Mouse (Mus musculus) thymus, adult 18-20 months (tissue): ENCODE measurements around the gene Sec24c.
"Not testable (repeated sequence)": the region's sequence is repeated elsewhere in the genome, so short reads cannot be mapped to it uniquely, and the experiment has no call there.

ENCODE experiments used
- DNase-seq, 2 experiments: peaks; one replicate each; pipeline ENCODE4 v3.0.0; 2022; ENCODE audit warnings: mixed read lengths in 2 of 2

Gene Sec24c

DNA sequence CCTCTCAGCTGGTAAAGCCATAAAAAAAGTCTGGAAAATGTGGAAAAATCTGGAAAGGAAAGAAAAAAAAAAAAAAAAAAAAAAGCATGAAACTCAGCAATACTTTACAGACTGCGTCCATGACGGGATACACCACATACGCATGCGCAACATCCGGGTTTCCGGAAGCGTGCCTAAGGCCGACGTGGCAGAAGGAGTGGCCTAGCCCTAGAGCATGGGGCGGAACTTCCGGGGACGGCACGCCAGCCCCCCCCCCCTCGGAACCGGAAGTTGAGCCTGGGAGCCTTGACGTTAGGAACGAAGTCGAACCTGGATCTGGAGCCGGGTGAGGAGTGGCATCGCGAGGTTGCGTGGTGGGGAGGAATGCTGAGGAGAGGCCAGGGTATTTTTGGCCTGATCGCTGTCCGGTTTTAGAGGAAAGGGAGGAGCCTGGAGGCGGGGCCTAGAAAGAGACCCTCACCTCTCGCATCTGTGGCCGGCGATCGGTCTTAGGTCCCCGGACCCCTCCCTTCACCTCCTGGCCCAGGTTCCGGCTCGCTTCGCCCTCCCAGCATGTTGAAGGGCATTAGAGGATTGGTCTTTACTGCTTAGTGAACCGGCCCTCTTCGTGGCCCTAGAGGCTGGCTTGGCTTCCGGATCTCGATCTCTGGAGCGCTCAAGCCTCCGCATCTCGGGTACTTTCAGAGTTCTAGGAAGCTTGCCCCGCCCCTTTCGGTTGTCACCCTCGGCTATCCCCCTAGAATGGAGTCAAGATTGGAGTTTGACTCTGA is at the start of gene Sec24c:
Gene Sec24c, plus strand, starts transcription at position 245 of the 770 bp plus-strand sequence.
- DNase-seq, result peak; percentile 94 to 96

DNA sequence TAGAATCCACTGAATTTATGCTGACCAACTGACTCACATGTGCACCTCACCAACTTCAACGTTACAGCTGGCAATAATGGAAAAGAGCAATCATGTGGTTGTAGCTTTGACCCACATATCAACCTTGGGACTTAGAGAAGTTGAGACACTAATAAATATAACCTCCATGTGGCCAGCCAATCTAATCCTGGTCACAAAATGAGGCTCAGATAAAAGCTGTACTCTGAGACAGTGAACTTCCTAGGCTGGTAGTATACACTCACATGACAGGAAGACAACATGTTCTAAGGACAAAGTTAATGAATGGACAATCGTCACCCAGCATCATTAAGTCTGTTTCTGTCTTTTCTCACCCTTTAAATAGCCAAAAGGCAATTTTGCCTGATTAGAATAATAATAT is 47.7 kb upstream of the Sec24c start:
- DNase-seq, result no peak

DNA sequence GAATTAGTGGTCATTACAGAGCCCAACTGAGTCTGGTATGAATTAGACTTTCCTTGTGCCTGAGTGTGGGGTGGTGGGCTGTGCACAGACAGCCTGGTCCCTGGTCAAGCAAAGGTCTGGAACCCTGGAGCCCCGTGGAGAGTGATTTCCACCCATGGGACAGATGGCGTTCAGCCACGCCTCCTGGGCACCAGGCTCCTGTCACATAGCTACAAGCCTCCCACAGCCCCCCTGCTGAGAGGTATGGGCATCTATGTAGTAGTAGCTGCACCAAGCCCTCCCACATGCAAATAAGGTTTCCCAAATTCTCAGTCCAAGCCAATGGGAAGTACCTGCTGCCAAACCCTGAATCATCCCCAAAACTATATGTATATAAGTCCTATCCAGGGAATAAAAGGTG is 47.1 kb upstream of the Sec24c start:
- no peak for DNase-seq

DNA sequence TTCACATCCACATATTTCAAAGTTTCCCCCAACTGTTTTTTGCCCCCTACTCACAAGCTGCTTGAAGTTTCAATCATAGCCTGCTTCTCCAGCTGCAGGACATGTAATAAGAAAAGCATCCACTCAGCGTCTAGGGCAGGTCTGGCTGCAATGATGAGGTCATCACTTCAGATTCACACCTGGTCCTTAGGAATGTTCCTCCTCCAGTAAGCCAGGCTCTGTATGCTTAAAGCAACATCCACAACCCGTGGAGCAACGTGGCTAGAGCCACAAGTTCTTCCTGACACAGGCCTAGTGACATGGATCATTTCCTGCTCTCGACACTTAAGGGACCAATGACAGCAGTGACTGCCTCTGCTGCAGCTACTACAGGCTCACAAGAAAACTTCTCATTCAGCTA is 42.9 kb upstream of the Sec24c start:
- DNase-seq, result no peak

DNA sequence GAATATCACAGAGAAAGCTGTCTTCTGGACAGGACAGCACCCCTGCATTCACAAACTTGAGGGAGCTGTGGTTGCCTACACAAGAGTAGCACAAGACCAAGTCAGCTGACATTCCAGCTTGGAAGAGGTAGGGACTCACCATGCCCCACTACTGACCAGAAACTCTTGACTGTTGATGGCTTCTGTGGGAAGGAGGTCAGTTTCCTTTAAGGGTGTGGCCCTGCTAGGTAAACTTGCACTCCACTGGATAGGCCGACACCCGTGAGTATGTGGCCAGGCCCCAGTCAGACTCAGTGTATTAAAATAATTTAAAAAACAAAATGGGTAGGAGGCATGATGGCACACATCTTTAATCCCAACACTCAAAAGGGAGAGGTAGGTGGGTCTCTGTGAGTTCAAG is 38.6 kb upstream of the Sec24c start:
- no peak for DNase-seq

DNA sequence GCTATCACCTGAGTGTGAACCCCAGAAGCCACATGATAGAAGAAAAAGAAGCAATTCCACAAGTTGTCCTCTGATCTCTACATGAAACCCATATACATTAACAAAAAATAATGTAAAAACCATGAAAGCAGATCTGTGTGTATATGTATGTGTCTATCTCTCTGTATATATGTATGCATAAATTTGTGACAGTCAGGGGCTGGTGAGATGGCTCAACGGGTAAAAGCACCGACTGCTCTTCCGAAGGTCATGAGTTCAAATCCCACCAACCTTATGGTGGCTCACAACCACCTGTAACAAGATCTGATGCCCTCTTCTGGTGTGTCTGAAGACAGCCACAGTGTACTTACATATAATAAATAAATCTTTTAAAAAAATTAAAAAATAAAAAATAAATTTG is 37.1 kb upstream of the Sec24c start:
- DNase-seq, result not testable (repeated sequence)

DNA sequence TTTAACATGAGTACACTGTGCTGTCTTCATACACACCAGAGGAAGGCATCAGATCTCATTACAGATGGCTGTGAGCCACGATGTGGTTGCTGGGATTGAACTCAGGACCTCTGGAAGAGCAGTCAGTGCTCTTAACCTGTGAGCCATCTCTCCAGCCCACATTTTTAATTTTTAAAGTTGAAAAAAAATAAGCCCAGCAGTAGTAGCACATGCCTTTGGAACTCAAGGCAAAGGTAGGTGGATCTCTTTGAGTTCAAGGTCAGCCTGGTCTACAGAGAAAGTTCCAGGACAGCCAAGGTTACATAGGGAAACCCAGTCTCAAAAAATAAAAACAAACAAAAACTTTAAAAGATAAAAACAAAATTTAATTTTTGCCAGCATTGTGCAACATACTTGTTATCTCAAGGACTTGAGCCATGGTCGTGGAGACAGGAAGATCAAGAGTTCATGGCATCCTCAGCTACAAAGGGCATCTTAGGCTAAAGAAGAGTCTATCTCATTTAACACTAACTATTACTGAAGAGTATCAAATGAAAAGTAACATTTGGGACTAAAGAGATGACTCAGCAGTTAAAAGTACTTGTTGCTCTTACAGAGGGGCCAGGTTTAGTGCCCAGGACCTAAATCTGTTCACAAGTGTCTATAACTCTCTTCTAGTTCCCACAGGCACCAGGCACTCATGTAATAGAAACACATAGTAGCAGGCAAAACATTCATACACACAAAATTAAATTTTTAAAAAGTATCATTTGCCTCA is 36.1 kb upstream of the Sec24c start:
- DNase-seq, result no peak

DNA sequence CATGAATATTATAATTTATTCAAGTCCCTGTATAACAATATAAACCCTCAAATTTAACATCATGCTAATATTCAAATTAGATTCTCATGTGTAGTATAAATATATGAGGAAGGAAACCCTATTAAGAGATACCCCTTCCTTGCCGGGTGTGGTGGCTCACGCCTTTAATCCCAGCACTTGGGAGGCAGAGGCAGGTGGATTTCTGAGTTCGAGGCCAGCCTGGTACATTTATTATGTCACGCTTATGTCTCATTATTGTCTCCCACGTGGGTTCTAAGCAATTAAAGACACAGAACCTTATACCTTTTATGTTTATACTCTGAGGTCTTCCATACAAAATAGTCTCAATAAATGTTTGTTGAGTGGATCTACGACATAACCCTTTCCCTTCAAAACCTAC is 35.4 kb upstream of the Sec24c start:
- no peak for DNase-seq

DNA sequence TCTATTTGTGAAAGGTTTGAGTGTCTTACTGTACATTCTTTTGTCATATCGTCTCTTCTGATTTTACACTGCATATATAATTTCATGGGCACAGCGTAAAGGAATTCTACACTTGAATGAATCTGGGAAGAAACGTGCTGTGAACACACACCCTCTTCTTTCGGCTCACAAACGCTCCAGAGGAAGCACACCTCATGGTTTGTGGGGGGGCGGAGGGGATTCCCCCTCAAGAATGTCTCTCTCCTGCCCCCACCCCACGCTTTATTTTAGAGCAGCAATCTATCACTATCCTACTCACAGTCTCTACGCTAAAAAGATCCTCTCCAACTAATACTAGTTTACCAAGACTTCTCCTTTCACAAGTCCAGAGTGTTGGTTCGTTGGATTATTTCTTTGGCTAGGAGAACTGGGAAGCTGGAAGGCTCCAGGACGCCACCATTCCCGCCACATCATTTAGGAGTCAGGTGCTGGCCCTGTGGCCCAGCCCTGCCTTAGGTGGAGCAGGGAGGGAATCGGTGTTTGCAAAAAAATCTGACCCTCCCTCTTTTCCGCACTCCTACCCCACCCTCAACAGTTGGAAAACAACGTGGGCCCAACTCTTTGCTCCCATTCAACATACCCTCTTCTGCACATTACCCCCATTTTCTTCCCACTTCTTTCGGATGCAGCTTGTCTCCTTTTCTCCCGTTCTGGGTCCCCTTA is 34.0 kb upstream of the Sec24c start:
- DNase-seq, result peak; percentile 48 to 58

DNA sequence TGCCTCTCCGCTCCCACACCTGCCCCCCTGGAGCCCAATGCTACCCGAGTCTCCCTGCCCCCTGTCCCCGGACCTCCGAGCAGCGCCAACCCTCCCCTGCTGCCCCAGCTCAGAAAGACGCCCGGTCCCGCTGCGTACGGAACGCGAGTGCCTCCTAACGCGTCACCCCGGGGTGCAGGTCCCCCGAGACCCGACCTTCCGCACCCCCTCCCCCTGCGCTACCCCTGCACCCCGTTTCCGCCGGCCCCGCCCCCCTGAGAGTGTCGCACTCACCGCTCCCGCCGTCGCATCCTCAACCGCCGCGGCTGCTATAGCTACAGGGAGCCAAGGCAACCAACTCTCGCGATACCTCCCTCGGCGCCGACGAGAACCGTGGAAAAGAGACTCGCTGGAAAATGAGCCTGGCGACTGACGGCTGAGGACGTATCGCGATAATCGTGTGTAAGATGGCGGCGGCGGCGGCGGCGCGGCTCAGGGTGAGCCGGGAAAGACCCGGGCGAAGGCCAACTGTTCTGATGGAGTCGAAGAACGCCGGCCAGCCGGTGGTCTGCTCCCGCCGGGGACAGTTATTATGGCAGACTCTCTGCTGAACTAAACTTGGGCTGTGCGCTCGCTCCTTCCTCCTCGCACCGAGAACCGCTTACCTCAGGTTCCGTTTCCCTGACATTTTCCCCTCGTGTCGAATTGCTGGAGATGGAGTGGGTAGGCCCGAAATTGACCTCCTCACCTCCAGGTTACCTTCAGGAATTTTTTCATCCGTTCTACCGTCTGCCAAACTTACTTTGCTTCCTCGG is 33.3 kb upstream of the Sec24c start, which contains the start of gene Usp54:
Gene Usp54, minus strand, starts transcription at position 420 of the 794 bp plus-strand sequence.
- peak; percentile 98 to 99 for DNase-seq

DNA sequence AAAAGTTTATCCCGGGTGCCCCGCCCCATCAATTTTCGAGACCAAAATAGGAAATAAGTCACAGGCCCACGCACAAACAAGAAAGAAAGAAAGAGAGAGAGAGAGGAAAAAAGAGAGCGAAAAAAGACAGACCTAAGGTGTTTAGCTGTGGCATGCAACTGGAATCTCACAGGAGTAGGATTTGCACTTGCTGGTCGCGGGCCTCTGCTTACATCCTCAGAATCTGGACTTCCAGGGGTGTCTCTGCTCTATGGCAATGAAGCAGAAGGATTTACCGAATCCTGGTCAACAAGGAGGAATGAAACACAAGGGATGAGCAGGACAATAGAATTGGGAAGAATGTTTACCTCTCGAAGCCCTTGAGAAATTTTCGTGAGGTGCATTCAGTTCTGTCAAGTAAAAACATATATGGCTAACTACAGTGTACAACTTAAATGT is 32.7 kb upstream of the Sec24c start:
- no peak for DNase-seq

DNA sequence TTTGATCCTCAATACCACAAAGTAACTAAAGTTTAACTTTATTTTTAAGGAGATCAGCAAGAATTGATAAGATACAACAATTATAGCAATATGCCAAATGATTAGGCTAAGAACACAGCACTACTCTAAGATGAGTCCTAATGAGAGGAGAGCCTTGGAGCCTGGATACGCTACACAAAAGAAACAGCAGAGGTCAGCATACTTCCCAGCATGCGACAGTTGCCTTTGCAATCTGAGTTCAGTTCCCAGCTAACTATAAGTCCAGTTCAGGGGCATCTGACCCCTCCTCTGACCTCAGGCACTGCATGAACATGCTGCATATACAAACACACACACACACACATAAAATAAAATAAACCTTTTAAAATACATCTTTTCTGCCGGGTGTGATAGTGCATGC is 28.6 kb upstream of the Sec24c start:
- DNase-seq, result no peak

DNA sequence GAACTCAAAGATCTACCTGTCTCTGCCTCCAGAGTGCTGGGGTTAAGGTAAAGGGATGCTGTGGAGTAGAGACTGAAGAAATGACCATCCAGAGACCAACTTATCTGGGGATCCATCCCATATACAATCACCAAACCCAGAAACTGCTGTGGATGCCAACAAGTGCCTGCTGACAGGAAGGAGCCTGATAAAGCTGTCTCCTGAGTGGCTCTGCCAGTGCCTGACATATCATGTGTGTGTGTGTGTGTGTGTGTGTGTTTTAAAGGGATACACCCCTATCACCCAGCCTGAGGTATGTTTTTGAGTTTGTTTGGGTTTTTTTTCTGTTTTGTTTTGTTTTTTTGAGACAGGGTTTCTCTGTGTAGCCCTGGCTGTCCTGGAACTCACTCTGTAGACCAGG is 27.7 kb upstream of the Sec24c start:
- DNase-seq, result no peak

DNA sequence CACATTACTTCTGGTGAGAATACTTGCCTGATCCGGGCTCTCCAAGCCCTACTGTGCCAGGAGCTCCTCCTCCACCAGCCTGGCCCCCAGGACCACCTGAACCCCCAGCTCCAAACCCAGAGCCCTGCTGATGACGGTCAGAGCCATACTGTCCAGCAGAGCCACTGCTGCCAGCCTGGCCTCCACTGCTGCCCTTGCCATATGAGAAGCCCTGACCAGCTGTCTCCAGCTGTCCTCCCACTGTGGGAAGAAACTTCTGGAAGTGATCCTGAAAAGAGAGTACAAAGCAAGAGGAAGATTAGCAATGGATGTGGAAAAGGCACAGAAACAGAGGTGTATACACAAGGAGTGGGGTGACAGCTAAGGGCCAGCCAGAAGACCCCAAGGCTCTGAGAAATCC is 23.1 kb upstream of the Sec24c start:
- no peak for DNase-seq

DNA sequence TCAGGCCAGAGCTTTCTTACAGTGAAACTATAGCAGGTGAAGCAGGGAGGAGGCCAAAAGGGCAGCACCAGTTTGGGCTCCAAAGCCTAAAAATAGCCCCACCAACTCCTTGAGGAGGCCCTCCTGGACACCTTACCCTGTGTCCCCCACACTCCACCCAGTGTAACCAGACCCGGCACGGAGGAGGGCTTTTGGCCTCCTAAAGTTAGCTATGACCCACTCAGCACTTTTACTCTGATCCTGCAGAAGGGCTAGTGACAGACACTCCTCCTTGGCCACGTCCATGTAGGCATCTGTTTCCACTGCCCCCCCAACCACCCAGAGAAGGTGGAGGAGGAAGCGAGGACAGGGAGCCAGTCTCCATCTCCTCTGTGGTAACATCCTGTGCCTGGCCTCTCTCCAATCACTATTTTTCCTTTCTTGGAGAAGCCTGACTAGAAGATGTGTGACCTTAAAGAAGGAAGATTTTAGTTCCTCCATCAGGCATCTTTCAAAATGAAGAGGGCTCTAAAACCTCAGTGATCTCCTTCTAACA is 22.3 kb upstream of the Sec24c start:
- no peak for DNase-seq

DNA sequence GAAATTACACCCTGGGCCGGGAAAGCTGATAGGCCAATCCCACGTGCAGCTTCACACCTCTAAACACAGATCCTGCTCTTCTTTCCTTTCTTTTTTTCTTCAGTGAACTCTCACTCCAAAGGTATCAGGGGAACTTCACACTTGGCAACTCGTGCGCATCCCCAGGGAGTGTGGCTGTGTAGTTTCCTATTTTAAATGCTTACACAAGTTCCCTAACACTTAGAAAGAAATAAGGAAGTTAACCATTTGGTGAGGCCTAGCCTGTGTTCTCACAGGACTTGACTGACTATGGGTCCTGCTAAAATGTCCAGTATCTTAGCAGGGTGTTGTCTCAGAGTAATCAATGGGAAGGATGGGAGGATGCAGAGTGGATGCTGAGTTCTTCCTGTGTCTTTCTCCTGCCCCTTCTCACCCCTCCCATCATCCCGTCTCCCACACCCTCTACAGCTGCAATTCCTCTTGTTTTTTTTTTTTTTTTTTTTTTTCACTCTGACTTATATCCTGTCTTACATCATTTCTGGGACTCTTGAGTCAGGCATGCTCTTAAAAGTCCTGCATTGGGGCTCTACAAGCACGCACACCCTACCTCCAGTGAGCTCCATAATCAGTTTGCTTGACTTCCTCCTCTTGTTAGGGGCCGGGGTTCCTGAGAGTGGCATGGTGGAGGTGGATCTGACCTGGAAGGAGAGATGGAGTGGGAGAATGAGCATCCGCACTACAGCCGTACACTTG is 19.3 kb upstream of the Sec24c start:
- no peak for DNase-seq

DNA sequence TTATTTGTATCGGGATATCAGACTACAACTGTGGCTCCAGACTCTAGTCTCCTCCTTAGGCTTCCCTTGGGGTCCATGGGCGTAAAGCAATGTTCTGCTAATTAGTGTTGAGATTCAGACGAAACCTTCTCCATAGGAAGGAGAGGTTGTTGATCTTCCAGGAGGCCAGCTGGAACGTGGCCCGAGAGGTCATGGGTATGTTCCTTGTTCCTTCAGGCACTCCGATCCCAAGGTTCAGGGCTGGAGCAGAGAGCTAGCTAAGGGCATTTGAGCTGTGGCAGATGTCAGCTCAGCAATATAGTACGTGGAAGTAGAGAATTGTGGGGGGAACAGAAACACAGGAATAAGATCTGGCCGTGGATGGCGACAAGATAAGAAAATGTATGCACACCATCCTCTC is 18.4 kb upstream of the Sec24c start:
- no peak for DNase-seq

DNA sequence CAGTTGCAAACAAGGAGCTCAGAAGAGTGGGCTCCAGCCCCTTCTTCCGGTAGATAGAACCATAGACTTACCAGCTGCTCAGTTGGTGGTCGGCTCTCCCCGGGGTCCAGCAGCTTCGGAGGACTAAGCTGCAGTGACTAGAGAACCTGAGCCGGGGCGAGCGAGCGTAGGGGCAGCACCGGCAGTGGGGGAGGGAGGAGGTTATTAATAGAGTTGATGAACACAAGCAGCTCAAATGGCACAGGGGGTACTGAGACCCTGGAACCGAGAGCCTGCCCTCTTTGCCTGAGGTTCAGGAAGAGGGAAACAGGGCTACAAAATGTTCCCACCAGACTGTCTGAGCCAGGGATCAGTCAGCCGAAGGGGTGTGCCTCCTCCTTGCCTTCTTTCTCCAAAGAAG is 17.7 kb upstream of the Sec24c start, which contains the start of gene Myoz1:
Gene Myoz1, minus strand, starts transcription at position 180 of the 400 bp plus-strand sequence.
- DNase-seq, result no peak

DNA sequence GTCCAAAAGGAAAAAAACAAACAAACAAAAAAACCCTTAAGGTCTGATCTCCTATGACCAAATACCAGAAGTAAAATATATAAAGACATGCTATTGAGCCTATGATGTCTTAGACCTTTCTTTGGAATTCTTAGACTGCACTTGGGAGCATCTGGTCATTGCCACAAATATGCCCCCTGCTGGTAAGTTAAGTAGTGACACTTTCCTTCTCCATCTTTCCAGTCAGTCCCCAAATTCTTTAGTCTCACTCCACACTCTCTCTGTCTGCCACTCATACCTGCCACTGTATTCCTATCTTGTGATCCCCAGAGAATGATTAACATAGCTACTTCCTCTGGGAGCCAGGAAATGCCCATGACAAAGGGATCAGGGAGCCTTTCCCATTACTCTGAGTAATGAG is 15.8 kb upstream of the Sec24c start:
- DNase-seq, result no peak

DNA sequence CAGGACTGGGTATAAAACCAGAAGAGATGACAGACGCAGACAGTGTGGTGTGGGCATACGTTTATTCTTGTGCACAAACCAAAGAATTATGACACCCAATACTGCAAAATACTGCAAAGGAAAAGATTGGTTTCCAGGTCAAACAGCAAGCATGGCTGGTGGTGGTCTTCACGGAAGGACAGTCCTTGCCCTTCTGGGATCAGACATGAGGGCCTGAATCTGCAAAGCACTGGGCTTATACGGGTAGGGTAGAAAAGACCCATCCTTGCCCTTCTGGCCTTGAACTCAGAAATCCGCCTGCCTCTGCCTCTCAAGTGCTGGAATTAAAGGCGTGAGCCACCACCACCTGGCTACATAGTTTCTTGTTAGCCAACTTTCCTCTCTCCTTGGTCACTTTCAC is 15.2 kb upstream of the Sec24c start:
- DNase-seq, result no peak

DNA sequence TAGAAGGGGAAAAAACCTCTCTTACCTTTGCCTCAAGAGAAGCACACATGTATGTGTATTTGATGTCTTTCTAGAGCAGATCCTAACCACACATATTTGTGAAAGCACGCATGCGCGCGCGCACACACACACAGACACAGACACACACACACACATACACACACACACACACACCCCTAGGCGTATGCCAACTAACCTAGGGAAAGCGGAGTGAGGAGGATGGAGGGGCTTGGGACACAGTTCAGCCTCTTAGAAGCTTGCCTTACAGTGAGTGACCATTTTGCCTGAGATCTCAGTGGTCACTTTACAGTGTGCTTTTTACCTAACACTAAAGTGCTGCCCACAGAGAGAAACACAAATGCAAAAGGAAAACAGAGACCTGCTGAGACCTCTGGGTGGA is 14.4 kb upstream of the Sec24c start:
- no peak for DNase-seq
